Mouse (Mus musculus) forebrain, embryonic 10.5 days (tissue): Measurements from ENCODE around the gene Pdlim1. TPM values are rescaled to one million over a fixed set of nuclear protein-coding genes. Genes with fewer than 3 reads are reported as not detected.
A peak's percentile ranks its signal among the peaks of the same experiment; 100 is the strongest.

Source experiments
- DNase-seq: peaks from one replicate; pipeline ENCODE4 v3.0.0-alpha.2; 2017; ENCODE audit warnings: low spot score; ENCODE audit errors: extremely low spot score
- H3K27ac ChIP-seq: fragments of 300-500 bp; sonication (generic); 2 replicates; pipeline ENCODE4 v1.5.1; 2016; ENCODE audit warnings: mild to moderate bottlenecking
- H3K27me3 ChIP-seq: fragments of 300-500 bp; sonication (generic); 2 replicates; pipeline ENCODE4 v1.6.1; 2016; ENCODE audit warnings: mild to moderate bottlenecking; ENCODE audit not compliant: poor library complexity, severe bottlenecking
- H3K36me3 ChIP-seq: fragments of 300-500 bp; sonication (generic); replicated peaks from 2 replicates; pipeline ENCODE4 v1.6.1; 2016; ENCODE audit warnings: mild to moderate bottlenecking, moderate library complexity
- H3K4me1 ChIP-seq: fragments of 300-500 bp; sonication (generic); 2 replicates; pipeline ENCODE4 v1.6.1; 2016
- H3K4me3 ChIP-seq: fragments of 300-500 bp; sonication (generic); 2 replicates; pipeline ENCODE4 v1.5.1; 2016; ENCODE audit warnings: mild to moderate bottlenecking, moderate library complexity
- H3K9me3 ChIP-seq: fragments of 300-500 bp; sonication (generic); 2 replicates; pipeline ENCODE4 v1.6.1; 2016; ENCODE audit warnings: mild to moderate bottlenecking, moderate library complexity
- WGBS: fragments of 180-500 bp; shearing (Covaris S2); methylation state at CpG from one replicate; pipeline ENCODE4 v1.1.7; 2016; 5-methylcytosine and 5-hydroxymethylcytosine counted together
- polyA plus RNA-seq: library from polyadenylated mRNA; unstranded; fragments of >200 nt; fragmentation: Nextera tagmentation; extraction: Ambion mirVana; gene quantifications from 2 replicates; pipeline ENCODE4 v1.2.1, GENCODE M21; 2016

The Pdlim1 gene
- polyA plus RNA-seq, 1 experiment from 2014 or later: 108 TPM

DNA sequence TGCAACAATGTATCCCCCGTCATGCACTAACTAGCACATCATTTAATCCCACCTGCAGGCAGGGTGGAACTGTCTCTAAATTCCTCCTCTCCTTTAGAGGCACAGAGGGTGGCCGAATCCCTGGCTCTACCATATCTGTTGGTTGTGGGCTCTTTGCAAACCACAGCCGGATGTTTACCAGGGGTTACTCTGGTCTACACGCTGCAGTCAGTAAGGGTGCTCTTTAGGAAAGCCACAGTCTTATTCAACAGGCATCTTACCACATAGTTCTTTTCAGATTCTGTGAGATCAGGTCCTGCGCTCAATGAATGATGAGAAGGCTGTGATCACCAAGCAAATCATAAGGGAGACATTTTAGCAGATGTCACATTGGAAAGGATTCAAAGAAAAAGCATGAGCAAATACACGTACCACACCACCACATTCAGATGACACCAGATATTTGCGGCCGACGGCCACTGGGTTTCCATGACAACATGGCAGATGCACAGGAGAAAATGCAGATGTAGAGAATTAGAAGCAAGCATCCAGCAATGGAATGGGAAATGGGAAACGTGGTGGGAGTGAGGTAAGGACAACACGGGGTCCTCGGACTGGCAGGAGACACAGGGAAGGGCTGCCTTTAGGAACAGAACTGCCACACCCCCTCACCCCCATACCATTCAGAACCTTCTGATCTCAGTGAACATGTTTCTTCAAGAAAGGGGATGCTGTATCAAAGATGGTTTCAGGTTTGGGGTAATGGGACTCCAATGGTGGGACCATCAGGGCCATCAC, 28.5 kb upstream of the Pdlim1 start:
- Histone ChIP-seq H3K9me3 (no peaks in the 10 kb centered on the region), H3K27ac (no peak overlapping the region), H3K27me3 (no peaks in the 10 kb centered on the region), H3K4me3 (no peak overlapping the region), H3K36me3 (no peaks in the 10 kb centered on the region), H3K4me1 (peaks cover 9% of the 10 kb centered on the region; the same call in 1 of the 2 replicates)
- DNase-seq: no peak
- 89% methylated on average over 12 of the region's 12 CpGs for whole genome bisulfite sequencing

DNA sequence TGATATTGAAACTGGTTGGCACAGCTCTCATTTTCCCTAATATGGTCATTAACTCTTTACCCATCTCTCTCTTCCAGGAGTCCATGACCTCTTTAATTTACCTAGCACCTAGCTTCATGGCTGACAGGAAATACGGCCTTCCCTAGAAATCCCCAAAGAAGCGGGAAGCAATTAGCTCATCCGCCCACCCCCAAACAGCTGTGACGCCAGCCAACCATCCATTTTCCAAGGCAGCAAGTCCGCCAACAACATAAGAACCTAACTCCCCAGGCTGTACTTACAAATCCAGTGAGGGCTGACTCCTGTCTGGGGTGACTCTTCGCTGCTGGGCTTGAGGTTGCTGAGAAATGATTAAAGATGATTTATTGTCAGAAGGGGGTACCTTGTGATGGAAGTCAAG, 27.5 kb upstream of the Pdlim1 start:
- Histone ChIP-seq H3K27ac (no peak overlapping the region), H3K27me3 (no peaks in the 10 kb centered on the region), H3K4me1 (peaks cover 9% of the 10 kb centered on the region; the same call in 1 of the 2 replicates), H3K4me3 (no peak overlapping the region), H3K36me3 (no peaks in the 10 kb centered on the region), H3K9me3 (no peaks in the 10 kb centered on the region)
- no peak for DNase-seq
- 87% methylated on average over 6 of the region's 6 CpGs for WGBS

DNA sequence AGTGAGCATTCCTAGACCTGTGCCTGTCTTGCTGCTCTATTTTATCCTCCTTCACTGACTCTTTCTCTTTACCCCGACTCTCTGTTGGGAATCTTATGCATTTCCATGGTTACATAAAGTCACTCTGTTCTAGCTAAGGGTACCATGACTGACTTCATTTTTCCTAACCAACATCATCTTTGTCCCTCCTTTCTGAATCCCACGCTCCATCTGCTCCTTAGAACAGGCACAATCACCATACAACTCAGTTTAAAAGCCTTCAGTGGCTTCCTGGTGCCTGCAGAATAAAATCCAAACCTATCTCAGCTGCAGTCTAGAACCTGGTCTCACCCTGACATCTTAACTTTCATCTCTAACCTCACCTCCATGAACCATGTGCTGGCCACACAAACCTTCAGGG, 26.9 kb upstream of the Pdlim1 start:
- no peak overlapping the region for H3K27ac ChIP-seq
- H3K4me1 ChIP-seq: peaks cover 9% of the 10 kb centered on the region; the same call in 1 of the 2 replicates
- DNase-seq: no peak
- no peaks in the 10 kb centered on the region for H3K36me3 ChIP-seq
- H3K9me3 ChIP-seq: no peaks in the 10 kb centered on the region
- WGBS: 95% methylated on average over 2 of the region's 2 CpGs
- H3K4me3 ChIP-seq: no peak overlapping the region
- no peaks in the 10 kb centered on the region for H3K27me3 ChIP-seq

DNA sequence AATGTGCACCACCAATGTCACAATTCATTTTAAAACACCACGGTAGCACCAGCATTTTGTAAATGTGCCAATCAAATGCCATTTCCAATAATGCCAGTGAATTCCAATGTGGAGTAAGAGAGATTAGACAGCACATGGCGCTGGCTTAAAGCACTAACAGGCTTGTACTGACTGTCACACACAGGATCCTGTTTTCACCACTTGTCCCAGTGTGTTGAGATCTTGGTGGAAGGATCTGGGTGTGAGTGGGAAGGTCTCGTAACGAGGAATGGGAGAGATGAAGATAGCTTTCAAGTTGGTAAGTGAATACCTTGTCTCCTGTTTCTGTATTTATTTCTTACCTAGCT, 26.1 kb upstream of the Pdlim1 start:
- WGBS: 70% methylated on average over 4 of the region's 4 CpGs
- Histone ChIP-seq H3K9me3 (no peaks in the 10 kb centered on the region), H3K27me3 (no peaks in the 10 kb centered on the region), H3K4me1 (peaks cover 9% of the 10 kb centered on the region; the same call in 1 of the 2 replicates), H3K27ac (peak overlapping the region; percentile 56; the same call in 1 of the 2 replicates), H3K4me3 (no peak overlapping the region), H3K36me3 (no peaks in the 10 kb centered on the region)
- DNase-seq: no peak

DNA sequence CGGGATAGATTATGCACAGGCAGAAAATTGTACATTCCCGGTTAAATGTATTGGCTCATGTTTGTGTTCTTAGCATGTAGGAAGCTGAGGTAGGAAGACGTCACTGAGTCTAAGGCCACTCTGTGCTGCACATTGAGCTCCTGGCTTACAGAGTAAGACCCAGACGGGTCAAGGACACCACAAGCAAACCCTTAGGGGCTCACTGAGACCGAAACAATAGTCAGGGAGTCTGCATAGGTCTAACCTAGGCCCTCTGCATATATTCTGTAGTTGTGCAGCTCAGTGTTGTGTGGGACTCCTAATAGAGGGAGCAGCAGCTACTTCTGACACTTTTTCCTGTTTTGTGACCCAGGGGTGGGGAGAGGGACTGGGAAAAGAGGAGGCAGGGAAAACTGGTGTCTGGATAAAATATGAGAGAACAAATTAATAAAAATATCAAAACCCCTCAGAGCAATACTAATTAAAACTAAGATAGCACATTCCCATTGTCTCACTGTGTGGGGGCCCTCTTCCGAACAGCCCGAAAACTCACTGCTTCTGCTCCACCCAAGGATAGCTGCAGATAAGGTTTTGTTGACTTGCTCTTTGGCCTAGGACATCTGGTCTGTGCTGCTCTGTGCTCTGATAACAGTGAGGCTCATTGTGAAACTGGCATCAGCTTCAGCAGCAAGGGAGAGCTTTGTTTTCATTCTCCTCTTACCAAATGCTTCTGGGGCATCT, 25.6 kb upstream of the Pdlim1 start:
- H3K27me3 ChIP-seq: no peaks in the 10 kb centered on the region
- no peak overlapping the region for H3K4me3 ChIP-seq
- H3K9me3 ChIP-seq: no peaks in the 10 kb centered on the region
- no peak for DNase-seq
- H3K36me3 ChIP-seq: no peaks in the 10 kb centered on the region
- H3K27ac ChIP-seq: peak overlapping the region; percentile 62
- WGBS: 76% methylated on average over 7 of the region's 7 CpGs
- H3K4me1 ChIP-seq: peaks cover 9% of the 10 kb centered on the region; the same call in 1 of the 2 replicates

DNA sequence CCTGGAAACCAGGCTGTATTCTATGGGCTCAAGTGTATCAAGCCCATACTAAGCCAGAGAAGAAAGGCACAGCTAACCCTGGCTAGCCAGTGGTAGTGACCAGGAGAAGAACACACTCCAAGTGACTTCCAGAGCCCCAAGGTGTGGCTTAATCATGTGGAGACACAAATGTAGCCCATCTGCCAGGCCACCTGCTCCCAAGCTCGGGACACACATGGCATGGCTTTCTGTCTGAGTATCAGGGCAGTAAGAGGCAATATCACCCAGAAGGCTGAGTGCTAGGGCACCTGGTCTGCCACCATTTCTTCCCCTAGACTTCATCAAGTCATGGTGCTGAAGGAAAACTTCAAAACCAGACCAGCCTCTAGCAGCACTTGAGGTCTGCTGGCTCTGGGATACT, 22.6 kb upstream of the Pdlim1 start:
- no peak overlapping the region for H3K27ac ChIP-seq
- no peaks in the 10 kb centered on the region for H3K27me3 ChIP-seq
- H3K36me3 ChIP-seq: no peaks in the 10 kb centered on the region
- 86% methylated on average over 1 of the region's 1 CpGs for WGBS
- H3K4me1 ChIP-seq: peaks cover 9% of the 10 kb centered on the region; the same call in 1 of the 2 replicates
- no peaks in the 10 kb centered on the region for H3K9me3 ChIP-seq
- H3K4me3 ChIP-seq: no peak overlapping the region
- no peak for DNase-seq

DNA sequence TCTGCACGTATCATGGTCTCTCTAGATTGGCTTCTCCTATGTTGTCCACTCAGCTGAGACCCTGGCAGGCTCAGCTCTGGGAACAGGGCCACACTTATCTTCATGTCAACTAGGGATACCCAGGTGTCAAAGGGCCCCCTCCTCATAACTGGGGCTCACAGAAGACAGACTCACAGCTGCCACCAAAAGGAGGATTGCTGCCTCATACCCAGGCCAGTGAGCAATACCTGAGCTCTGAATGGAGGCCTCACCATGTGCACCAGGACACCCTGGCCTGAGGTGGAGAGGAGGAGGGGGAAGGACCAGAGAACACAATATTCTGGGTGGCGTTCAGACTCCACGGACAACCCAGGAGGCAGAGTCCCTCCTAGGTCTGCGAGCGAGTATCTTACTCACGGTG, 22.1 kb upstream of the Pdlim1 start:
- no peak overlapping the region for H3K27ac ChIP-seq
- no peak for DNase-seq
- H3K4me1 ChIP-seq: peaks cover 9% of the 10 kb centered on the region; the same call in 1 of the 2 replicates
- 92% methylated on average over 6 of the region's 6 CpGs for WGBS
- no peaks in the 10 kb centered on the region for H3K9me3 ChIP-seq
- H3K27me3 ChIP-seq: no peaks in the 10 kb centered on the region
- H3K36me3 ChIP-seq: no peaks in the 10 kb centered on the region
- H3K4me3 ChIP-seq: no peak overlapping the region

DNA sequence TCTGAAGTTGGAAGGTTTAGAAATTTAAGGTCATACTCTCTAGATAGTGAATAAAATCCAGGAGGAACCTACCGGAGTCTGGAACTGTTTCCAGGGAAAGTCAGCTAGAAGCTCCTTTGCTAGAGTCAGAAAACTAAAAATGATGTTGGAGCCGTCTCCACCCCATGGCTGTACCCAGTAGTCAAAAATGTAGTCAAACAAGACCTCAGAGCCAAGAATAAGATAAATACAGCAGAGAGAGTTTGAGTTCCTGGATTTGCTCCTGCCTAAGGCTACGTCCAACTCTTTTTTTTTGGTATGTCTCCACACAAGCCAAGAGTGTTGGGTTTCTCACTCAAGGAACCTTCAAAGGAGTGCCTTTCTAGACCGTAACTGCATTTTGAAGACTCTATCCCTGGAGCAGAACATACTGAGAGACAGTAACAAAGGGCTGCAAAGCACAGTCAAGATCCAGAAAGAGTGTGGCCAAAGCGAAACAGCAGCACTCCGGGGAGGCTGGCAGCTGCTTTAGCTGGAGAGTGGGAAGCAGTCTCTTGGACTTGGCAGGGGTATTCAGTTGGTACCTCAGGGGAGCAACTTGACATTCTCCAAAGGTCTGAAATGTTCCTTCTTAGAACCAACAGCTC, 18.6 kb upstream of the Pdlim1 start:
- 92% methylated on average over 6 of the region's 6 CpGs for WGBS
- Histone ChIP-seq H3K27me3 (no peaks in the 10 kb centered on the region), H3K36me3 (no peaks in the 10 kb centered on the region), H3K27ac (no peak overlapping the region), H3K9me3 (no peaks in the 10 kb centered on the region), H3K4me3 (no peak overlapping the region), H3K4me1 (no peaks in the 10 kb centered on the region)
- DNase-seq: no peak

DNA sequence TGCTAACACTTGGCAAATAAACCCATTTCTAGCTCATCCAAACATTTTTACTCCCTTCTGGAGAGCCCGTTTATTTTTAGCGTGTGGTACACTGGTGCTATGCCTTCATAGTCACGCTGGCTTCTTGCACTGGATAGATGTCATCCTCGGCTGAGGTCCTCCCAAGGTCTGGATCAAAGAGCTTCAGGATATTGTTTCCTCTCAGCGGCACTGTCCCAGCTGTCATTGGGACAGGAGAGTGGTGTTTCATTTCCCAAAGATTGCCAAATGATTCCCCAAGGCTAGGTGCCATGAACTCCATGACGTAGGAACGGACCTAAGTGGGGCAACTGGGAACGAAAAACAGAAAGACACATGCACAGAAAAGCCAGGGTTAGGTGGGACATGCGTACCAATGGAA, 16.8 kb upstream of the Pdlim1 start:
- no peaks in the 10 kb centered on the region for H3K4me1 ChIP-seq
- no peaks in the 10 kb centered on the region for H3K36me3 ChIP-seq
- H3K27ac ChIP-seq: no peak overlapping the region
- H3K27me3 ChIP-seq: no peaks in the 10 kb centered on the region
- H3K4me3 ChIP-seq: no peak overlapping the region
- DNase-seq: no peak
- WGBS: 92% methylated on average over 9 of the region's 9 CpGs
- H3K9me3 ChIP-seq: no peaks in the 10 kb centered on the region

DNA sequence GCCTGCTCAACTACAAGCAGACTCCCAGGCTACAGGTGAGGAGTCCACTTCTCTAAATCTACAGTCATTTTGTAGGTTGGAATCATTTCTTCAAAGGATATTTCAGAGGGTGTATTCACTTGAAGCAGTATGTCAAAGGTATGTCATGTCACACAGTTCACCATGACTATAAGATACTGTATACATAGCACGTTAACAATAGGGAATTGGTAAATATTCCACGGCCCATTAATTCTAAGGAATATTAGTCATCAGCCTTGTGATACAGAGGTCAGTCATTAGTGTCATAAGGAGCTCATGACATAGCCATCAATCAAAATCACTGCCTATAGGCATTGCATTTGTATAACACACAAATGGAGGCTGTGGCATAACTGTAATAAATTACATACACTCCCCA, 13.1 kb upstream of the Pdlim1 start:
- Histone ChIP-seq H3K36me3 (no peaks in the 10 kb centered on the region), H3K4me1 (no peaks in the 10 kb centered on the region), H3K27me3 (no peaks in the 10 kb centered on the region), H3K9me3 (peaks cover 7% of the 10 kb centered on the region; the same call in 1 of the 2 replicates), H3K27ac (no peak overlapping the region), H3K4me3 (no peak overlapping the region)
- WGBS: 90% methylated on average over 2 of the region's 2 CpGs
- no peak for DNase-seq

DNA sequence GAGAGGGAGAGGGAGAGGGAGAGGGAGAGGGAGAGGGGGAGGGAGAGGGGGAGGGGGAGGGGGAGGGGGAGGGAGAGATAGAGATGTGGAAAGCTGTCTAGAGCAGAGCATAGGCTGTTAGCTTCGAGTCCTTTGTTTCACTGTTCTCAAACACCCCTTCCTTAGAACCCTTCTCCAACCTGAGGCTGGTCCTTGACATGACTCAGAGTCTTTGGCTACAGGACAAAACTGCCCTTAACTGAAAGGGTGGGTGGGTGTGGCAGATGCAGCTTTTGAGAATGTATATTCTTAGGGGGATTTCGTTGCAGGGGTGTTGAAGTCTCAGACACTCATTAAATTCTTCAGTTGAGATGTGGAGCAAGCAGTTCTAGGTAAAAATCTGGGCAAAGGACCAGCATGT, 11.8 kb upstream of the Pdlim1 start:
- Histone ChIP-seq H3K27ac (no peak overlapping the region), H3K4me1 (no peaks in the 10 kb centered on the region), H3K4me3 (no peak overlapping the region), H3K36me3 (no peaks in the 10 kb centered on the region), H3K27me3 (no peaks in the 10 kb centered on the region), H3K9me3 (peaks cover 7% of the 10 kb centered on the region; the same call in 1 of the 2 replicates)
- WGBS: 66% methylated on average over 2 of the region's 2 CpGs
- DNase-seq: no peak

DNA sequence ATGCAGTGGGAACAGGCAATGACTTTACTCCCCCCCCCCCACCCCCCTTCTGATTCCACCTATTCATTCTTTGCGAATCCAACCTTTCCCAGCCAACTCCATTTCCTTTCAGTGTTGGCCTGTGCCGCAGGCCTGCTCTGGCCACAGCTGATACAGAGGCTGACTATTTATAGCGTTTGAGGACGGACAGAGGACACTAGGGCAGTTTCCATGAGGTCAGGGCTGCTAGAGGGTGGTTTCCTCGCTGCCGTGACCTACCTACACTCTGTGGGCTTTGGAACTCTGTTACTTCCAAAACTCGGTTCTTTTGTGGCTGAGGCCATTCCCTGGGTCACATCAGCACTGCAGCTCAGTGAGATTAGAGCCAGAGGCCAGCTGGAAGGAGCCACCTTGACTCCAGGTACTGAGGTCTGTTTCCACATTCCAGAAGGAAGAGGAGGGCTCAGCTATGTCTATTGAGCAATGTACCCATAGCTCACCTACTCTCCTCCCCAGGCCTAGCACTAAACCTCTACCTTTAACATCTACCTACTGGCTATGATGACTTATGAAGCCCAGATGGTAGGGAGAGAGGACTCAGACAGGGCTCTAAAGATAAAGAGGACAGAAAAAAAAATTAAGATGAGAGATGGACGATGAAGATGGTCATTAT, 6.9 kb upstream of the Pdlim1 start:
- no peak overlapping the region for H3K4me3 ChIP-seq

More for the DNA sequence above, 6.9 kb upstream of the Pdlim1 start:
- no peak for DNase-seq
- Histone ChIP-seq H3K36me3 (no peaks in the 10 kb centered on the region), H3K27ac (no peak overlapping the region), H3K27me3 (no peaks in the 10 kb centered on the region; the same call in 1 of the 2 replicates), H3K9me3 (peaks cover 7% of the 10 kb centered on the region; the same call in 1 of the 2 replicates), H3K4me1 (no peaks in the 10 kb centered on the region)
- WGBS: 89% methylated on average over 8 of the region's 8 CpGs
